Mouse (Mus musculus) adrenal gland, adult 18-20 months (tissue): ENCODE measurements around the gene Fam216a. TPM values are rescaled to one million over a fixed set of nuclear protein-coding genes. Genes with fewer than 3 reads are reported as not detected.
"Not testable (repeated sequence)": the region's sequence is repeated elsewhere in the genome, so short reads cannot be mapped to it uniquely, and the experiment has no call there.

Experiments
- DNase-seq, 2 experiments: peaks; one replicate each; pipeline ENCODE4 v3.0.0; 2021 to 2022; ENCODE audit warnings: low spot score in 2 of 2
- total RNA-seq, 2 experiments: library from RNA; stranded (reverse); gene quantifications; 1 replicate in 1 of 2; 2 replicates in 1 of 2; pipeline ENCODE4 v1.2.3; 2021

Gene Fam216a
- total RNA-seq, 2 experiments from 2014 or later, result 22.5 to 31.1 TPM

DNA sequence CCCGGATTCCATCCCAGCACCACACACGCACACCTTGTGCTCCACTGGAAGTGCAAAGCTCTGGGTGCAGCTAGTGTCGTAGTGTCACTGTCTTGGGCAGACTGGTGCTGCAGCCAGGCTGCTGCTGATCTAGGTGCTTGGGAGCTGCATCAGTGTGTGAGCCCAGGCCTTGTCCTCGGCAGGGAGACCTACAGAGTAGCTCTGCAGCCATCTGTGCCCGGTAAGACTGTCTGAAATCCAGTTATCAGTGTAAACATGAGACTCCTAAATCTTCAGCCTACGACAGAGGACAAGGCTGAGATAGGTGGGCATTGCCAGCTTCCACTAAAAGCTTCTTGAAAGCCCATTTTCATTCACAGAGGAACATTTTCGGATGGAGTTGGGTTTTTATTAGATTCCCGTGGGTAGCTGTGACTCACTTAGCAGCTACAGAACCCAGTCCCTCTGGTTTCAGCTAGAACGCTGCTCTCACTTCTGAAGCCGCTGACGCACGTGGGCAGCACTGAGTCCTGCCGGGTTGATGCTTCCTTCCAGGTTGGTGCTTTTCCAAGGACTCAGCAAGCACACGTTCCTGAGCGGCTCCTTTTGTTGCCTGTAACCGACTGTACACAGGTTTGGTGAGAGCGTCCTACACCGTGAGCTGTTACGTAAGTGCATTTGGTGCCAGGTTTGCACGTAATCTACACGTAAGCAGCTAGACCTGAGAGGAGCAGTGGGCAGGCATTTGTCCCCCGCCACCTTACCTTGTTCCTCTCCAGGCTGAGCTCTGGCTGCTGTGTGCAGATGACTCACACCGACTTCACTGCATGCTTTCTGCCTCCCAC, 47.3 kb downstream of the Fam216a start:
- DNase-seq, result peak in 1 of 2 experiments; percentile 42

DNA sequence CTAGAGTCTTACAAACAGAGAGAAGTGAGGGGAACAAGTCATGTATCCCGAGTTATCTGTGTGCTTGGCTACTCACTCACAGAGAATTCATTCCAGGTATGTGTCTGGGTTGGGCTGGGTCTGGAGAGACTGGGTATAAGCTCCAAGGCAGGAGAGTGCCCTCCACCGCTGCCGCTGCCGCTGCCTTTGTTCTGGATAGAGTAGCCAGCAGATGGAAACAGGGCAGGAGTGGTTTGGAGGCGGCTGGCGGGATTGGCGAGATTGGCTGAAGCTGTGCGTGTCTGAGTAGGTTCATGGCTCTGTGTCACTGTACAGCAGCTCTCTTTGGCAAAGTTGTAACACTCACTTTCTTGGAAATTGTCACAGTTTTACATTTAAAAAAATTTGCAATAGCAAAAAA, 48.6 kb downstream of the Fam216a start:
- no peak for DNase-seq

GRCm38 (mm10) chr5:122320205-122320781, 51.9 kb downstream of the Fam216a start:
- no peak for DNase-seq

DNA sequence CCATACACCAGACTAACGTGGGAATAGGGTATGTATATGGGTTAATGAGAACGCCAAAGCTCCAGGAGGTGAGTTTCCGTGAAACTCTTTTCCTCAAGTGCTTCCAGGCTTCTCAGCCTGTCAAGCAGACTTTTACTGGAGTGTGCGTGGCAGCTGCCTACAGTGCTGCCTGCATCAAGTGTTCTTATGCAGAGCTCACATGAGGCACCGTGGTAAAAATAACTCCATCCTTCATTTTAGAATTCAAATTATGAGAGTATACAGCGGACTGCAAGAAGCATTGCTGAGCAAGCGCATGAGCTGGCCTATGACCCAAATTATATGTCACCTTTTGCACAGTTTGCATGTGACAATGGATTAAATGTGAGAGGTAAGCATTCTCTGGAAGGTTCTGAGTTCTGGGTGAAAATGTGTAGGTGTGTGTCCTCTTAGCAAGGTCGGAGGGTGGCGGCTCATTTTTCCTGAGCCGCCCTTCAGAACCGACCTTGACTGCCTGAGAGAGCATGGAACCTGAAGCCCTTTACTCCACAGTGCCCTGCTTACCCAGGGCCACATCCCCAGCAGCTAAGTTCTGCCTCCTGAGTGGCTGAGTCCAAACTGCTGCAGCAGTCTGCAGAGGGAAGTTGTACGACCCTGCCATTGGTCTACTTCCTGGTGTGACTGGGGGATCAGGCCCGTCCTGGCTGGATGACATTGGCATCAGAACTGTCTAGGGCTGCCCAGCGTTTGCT, 52.5 kb downstream of the Fam216a start:
- peak in 1 of 2 experiments; percentile 8 for DNase-seq

DNA sequence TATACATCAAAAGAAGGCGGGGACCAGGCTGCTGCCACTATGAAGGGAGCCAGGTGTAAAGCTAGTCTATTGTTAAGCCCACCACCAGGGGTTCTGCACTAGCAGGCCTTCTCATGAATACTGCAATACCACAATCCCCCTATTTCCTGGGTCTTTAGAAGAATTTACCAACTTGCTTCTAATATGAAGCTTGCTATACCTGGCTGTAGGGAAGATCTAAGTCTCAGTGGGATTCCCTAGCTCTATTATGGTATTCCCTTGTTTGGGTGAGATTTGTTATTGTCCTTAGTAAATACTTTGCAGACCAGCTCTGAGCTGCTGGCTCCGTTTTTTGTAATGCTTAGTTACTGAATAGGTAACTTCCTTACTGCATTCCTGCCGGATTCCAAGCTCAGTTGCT, 53.2 kb downstream of the Fam216a start:
- DNase-seq, result not testable (repeated sequence)

DNA sequence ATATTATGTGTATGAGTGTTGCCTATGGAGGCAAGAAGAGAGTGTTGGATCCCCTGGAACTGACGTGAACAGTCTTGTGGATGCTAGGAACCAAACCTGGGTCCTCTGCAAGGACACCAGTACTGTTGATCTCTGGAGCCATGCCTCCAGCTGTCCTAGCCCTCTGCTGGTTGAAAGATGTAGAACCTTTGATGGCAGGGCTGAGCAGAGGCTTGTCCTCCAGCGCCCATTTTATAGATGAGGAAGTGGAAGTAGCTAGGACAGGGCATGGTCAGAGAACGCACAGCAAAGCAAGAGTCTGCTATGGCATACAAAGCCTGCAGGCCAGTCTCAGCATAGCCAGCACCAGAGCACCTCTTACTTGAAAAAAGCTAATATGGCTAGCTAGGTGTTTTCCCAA, 54.1 kb downstream of the Fam216a start:
- peak in 1 of 2 experiments; percentile 10 for DNase-seq

DNA sequence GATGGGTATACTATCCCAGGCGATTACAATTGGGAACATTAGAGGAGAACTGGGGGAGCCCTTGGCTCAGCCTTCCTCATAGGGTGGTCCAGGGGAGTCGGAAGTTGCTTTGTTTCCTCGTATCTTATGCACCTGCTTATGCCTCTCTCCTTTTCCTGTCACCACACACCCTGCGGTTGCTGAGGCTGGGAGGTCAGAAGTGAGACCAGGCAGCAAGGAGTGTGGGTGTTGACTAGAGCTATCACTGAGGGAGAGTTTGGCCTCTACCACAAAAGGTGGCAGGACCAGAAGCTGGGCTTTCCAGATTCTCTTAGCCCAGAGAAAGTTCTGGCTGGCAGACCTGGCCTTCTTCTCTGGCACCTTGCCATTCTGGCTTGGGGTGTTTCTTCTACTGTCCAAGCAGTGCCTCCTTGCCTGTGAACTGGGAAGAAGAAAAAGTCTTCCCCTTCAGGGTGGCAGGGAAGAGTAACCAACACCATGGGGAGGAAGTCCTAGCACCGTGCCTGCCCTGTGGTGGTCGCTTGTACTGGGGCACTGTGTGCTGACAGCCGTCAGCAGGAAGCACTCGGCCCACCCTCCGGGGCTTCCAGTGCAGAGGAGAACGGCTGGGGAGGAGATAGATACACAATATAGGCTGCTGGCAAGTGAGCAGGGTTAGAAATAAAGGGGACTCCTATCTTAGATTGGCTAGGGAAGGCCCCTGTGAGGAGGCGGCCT, 54.7 kb downstream of the Fam216a start:
- DNase-seq, result peak in 1 of 2 experiments; percentile 25

DNA sequence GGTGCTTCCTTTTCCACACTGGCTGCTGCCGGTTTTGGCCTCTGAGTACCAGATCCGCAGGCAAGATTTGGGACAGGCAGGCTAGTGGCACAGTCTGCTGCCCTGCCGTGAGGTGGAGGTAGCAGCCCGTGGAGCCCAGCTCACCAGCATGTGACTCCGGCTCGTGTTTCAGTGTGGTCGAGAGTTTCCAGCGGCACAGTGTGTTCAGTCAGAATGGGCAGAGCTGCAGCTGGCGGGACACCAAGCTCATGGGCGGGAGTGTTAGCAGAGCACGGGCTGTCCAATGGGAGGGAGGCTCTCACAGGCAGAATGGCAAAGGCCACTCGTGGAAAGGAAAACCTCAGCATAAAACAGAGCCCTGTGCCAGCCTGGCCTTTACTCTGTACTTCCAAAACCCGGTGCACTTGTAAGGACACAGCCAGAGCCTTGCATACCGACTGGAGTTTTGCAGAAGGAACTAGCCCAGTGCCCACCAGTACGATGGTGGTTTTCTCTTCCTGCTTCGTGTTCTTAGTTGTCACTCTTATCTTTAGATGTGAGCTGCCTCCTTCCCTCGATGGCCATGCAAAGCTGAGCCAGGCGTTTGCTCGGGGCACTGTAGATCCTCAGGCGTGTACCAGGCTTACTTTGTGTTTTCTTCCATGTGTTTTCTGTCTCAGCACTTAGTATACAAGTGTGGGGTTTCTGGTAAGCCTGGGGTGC, 57.0 kb downstream of the Fam216a start:
- DNase-seq, result peak; percentile 73 to 81

Other genes with a start within 250 kb of the Fam216a start
- under 1 TPM in 1 of 2 experiments, not detected in 1; 0.13 TPM for gene Ccdc63, start 231.5 kb downstream of the Fam216a start, total RNA-seq
- 100 to 1,000 TPM; 142 to 147 TPM for gene Ppp1cc, start 214.1 kb downstream of the Fam216a start, total RNA-seq
- gene Hvcn1, start 165.6 kb downstream of the Fam216a start, total RNA-seq, result 1 to 10 TPM; 1.8 to 8.5 TPM
- 10 to 100 TPM; 10.6 to 11.8 TPM for gene Tctn1, start 107.9 kb downstream of the Fam216a start, total RNA-seq
- 10 to 100 TPM; 56.1 to 70.7 TPM for gene Pptc7, start 88.0 kb downstream of the Fam216a start, total RNA-seq
- gene Rad9b, start 18.1 kb downstream of the Fam216a start, total RNA-seq, result 1 to 10 TPM; 2.4 TPM
- gene Vps29, start 18.0 kb downstream of the Fam216a start, total RNA-seq, result 100 to 1,000 TPM; 150 to 156 TPM
- 10 to 100 TPM; 29.7 to 34.9 TPM for gene Gpn3, start 488 bp downstream of the Fam216a start, total RNA-seq
- gene Arpc3, start 19.5 kb upstream of the Fam216a start, total RNA-seq, result 100 to 1,000 TPM; 238 to 281 TPM
- gene Anapc7, start 49.3 kb upstream of the Fam216a start, total RNA-seq, result 10 to 100 TPM; 42.2 to 51.8 TPM
- gene Atp2a2, start 129.9 kb upstream of the Fam216a start, total RNA-seq, result 100 to 1,000 TPM; 198 to 199 TPM
- 10 to 100 TPM; 10.9 to 18.3 TPM for gene Ift81, start 242.2 kb upstream of the Fam216a start, total RNA-seq